Mouse (Mus musculus): ENCODE data around the gene Telo2.
"Not testable (repeated sequence)": the region's sequence is repeated elsewhere in the genome, so short reads cannot be mapped to it uniquely, and the experiment has no call there.

Telo2 gene

GRCm38 (mm10) chr17:25115664-25116432 lies at the start of gene Telo2:
TSS of gene Telo2 (minus strand) at chr17:25115967.
- peak; percentile 88 to 93 for DNase-seq (ENCODE audit: low spot score in 2 of 2)

DNA sequence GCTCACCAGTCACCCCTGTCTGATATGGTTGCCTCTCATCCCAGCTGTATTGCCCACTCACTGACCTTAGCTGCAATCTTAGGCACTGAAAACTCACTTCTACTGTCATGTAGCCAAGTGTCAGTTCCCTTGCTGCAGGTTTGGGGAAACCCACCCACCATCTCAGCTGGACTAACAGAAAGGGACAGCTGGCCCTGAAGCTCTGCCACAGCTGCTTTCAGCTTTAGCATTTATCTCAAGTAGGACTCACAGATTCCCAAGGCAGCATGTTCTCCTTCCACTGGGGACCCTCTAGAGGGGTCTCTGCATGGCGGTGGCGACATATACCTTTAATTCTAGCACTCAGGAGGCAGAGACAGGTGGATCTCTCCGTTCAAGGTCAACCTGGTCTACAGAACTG lies 49.0 kb upstream of the Telo2 start:
- DNase-seq (ENCODE audit: low spot score in 2 of 2), result no peak

DNA sequence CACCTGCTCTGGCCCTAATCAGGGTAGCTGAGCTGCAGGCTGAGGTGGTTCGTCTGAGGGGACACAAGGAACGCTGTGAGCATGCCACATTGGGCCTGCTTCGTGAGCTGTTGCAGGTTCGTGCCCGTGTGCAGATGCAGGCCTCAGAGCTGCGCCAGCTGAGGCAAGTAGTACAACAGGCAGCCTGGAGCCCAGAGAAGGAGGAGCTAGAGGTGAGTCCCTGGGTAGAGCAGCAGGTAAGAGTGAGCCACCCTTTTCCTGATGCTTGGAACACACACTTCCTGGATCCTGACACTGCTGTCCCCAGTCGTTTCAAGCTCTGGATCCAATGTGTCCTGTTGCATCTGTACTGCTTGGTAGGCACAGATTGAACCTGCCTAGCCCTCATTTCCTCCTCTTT lies 47.6 kb upstream of the Telo2 start:
- DNase-seq (ENCODE audit: low spot score in 2 of 2), result no peak

DNA sequence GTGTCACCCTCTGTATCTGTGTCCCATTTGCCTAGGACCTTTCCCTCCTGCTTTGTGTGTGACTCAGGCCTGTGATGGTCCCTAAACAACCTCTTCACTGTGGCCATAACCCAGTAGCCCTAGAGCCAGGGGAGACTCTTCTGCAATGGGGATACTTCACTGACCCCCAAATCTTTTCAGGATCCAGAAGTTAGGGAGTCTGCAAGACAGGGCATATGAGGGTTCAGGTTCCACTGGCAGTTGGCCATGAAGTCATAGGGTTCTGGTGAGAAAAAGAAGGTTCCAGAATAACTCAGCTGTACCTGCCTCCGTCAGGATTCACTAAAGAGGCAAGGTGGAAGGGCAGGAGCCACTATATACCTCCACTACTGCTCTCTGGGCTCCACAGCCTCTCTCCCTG lies 46.4 kb upstream of the Telo2 start, which contains the start of gene Ccdc154:
TSS of gene Ccdc154 (plus strand) at position 301 of the 400 bp plus-strand sequence.
- no peak for DNase-seq (ENCODE audit: low spot score in 2 of 2)

DNA sequence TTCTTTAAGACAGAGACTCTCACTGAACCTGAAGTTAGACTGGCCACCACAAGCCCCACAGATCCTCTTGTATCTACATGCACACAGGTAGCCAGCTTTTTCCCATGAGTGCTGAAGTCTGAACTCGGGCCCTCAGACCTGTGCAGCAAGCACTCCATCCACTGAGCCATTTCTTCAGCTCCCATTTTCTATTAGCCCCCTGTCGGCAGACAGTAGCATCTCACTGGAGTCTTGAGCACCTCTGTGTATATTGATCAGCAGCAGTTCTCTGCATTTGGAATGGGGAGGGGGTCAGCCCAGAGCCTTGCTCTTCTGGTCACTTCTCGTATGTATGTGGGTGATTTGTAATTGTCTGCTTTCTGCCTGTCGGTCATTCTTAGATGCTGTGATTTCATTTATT lies 24.2 kb upstream of the Telo2 start:
- no peak for DNase-seq (ENCODE audit: low spot score in 2 of 2)

DNA sequence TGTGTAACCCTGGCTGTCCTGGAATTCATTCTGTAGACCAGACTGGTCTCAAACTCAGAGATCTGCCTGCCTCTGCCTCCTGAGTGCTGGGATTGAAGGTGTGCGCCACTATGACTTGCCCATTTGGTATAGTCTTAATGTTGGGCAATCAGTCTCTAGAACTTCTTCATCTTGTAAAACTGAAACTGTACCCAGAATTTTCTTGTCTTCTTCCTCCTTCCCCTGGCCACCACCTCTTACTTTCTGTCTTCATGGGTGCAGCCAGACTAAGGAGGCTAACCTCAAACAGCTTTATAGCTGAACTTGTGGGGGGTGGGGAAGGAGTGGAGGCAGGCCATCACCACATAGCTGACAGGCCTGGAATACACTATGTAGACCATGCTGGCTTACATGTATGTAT lies 23.0 kb upstream of the Telo2 start:
- no peak for DNase-seq (ENCODE audit: low spot score in 2 of 2)

DNA sequence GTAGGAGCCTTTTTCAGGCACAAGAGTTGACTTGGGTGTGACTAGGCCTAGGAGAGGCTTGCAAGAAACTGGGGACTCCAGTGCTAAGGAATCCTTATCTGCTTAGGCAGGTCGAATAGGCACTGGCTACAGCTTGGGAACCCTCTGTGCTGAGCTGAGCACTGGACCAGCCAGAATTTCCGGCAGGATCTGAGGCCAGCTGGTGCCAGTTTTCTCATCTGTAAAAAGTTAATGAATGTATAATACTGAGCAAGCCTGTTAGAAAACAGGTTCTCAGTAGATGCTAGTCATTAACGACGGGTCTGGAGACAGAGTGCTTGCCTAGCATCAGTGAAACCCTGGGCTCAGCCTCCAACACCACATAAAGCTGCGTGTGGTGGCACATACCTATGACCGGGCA lies 19.9 kb upstream of the Telo2 start:
- no peak for DNase-seq (ENCODE audit: low spot score in 2 of 2)

- DNase-seq (ENCODE audit: low spot score in 2 of 2), result peak; percentile 98
These were observed 17.5 kb upstream of the Telo2 start, which contains the start of gene Clcn7 for GRCm38 (mm10) chr17:25133275-25133698. TSS of gene Clcn7 (plus strand) at chr17:25133391.

DNA sequence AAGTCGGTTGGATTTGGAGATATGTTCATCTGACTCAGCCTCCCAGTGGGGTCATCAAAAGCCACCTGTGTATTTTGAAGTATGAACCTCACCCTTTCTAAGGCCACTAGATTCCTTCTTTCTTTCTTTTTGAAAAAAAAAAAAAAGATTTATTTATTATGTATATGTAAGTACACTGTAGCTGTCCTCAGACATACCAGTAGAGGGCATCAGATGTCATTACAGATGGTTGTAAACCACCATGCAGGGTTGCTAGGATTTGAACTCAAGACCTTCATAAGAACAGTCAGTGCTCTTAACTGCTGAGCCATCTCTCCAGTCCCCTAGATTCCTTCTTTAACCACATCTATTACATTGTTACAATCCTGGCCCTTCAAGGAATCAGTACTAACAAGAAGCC lies 14.3 kb upstream of the Telo2 start:
- no peak for DNase-seq (ENCODE audit: low spot score in 2 of 2)

- DNase-seq (ENCODE audit: low spot score in 2 of 2), result no peak
These were observed 11.9 kb upstream of the Telo2 start for GRCm38 (mm10) chr17:25127681-25128080.

- no peak for DNase-seq (ENCODE audit: low spot score in 2 of 2)
These were observed 11.3 kb upstream of the Telo2 start for GRCm38 (mm10) chr17:25127079-25127478.

- not testable (repeated sequence) for DNase-seq (ENCODE audit: low spot score in 2 of 2)
These were observed 9.8 kb upstream of the Telo2 start for GRCm38 (mm10) chr17:25125442-25126060.

GRCm38 (mm10) chr17:25123979-25124378 lies 8.2 kb upstream of the Telo2 start:
- no peak for DNase-seq (ENCODE audit: low spot score in 2 of 2)

DNA sequence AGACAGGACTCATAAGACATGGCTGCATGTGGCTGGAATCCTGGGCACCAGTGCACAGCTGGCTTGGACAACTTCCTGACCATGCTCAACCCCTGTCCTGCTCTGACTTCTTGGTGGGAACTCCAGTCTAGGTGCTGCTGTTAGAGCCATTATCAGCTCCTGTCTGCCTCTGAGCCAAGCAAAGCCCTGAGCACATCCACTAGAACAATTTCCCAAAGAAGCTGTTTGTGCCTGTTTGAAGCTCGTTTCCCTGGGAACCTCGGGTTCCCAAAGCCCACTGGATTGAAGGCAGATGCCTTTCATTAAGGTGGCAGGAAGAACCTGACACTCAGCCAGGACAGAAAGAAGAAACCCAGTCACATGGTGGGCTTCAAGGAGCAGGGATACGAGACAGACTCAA lies 4.6 kb upstream of the Telo2 start, which contains the start of gene Ptx4:
TSS of gene Ptx4 (plus strand) at position 355 of the 400 bp plus-strand sequence.
- no peak for DNase-seq (ENCODE audit: low spot score in 2 of 2)

DNA sequence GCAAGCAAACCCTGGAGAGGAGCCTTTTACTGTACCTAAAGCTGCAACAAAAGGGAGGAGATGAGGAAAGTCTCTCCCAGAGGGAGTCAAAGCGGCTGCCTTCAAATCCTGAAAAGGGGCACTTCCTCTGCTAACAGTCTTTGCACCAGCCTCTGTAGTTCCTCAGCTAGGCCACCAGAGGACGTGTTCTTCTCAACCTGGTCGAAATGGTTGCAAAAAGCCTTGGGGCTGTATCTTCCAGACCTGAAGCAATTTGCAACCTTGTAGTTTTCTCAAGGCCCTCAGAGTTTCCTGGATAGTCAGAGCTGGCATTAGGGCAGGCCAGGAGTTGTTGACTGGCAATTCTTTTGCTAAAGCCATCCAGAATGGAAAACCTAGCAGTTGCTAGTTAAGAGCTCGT lies 1.5 kb upstream of the Telo2 start:
- no peak for DNase-seq (ENCODE audit: low spot score in 2 of 2)

GRCm38 (mm10) chr17:25114908-25115645 lies 690 bp downstream of the Telo2 start:
- DNase-seq (ENCODE audit: low spot score in 2 of 2), result no peak

DNA sequence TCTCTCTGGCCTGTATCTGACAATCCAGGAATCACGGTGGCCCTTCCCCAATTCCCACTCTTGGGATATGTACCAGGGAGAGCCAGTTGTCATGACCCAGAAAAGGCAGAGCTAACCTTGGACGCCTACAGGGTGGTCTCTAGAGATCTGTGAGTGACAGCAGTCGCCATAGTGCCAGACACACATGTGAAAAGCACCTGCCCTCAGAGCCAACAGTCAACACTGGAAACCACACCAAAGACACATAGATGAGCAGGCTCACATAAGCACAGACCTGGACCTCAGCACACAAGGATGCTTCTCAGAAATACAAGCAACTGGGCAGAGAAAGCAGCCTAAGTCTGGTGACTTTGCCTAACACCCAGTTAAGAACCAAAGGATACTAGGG lies 3.4 kb downstream of the Telo2 start:
- DNase-seq (ENCODE audit: low spot score in 2 of 2), result no peak

GRCm38 (mm10) chr17:25111739-25112422 lies 3.9 kb downstream of the Telo2 start:
- peak; percentile 17 to 25 for DNase-seq (ENCODE audit: low spot score in 2 of 2)

DNA sequence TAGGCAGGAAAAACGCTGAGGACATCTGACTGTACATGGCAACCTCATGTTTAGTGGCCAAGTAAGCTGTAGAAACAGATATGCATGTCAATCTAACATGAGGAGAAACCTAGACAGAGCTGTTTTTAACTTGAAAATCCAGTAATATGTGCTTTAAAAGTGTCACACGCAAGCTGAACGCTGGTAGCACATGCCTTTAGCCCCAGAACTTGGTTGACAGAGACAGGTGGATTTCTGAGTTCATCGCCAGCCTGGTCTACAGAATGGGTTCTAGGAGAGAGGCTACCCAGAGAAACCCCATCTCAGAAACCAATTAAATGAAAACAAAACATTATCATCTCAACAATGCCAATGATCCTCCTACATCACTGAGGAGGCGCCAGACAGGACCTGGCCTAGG lies 4.5 kb downstream of the Telo2 start:
- DNase-seq (ENCODE audit: low spot score in 2 of 2), result no peak

- DNase-seq (ENCODE audit: low spot score in 2 of 2), result no peak
These were observed 5.2 kb downstream of the Telo2 start for GRCm38 (mm10) chr17:25110590-25110989.

GRCm38 (mm10) chr17:25109578-25109977 lies 6.2 kb downstream of the Telo2 start:
- no peak for DNase-seq (ENCODE audit: low spot score in 2 of 2)

DNA sequence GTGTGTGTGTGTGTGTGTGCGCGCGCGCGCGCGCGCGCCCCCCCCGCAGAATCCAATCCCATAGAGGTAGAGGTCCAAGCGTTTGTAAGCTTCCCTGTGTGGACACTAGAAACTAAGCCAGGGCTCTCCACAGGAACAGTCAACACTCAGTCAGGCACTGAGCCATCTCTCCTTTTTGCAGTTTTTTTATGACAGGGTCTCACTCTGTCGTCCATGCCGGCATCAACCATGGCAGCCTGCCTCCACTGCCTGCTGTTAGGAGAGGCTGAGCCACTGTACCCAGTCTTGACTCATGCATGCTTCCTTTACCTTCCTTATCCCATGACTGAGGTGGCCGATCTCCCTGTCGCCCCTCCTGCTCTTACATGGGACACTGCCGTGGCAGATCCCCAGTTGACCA lies 8.0 kb downstream of the Telo2 start:
- DNase-seq (ENCODE audit: low spot score in 2 of 2), result no peak
